Mouse (Mus musculus): Measurements from ENCODE around the gene Fmo4. TPM values are rescaled to one million over a fixed set of nuclear protein-coding genes. Genes with fewer than 3 reads are reported as not detected.

Fmo4 gene
- polyA plus RNA-seq, 1 experiment = 28.0 TPM

GRCm38 (mm10) chr1:162771617-162772360 lies 42.0 kb downstream of the Fmo4 start:
- 80% methylated on average over 4 of the region's 4 CpGs for WGBS

GRCm38 (mm10) chr1:162752009-162752408 lies 61.8 kb downstream of the Fmo4 start:
- no peaks in the 10 kb centered on the region for H3K27me3 ChIP-seq (replicated peaks; ENCODE audit: control insufficient read depth, insufficient read depth, low read length)
- 70% methylated on average over 6 of the region's 6 CpGs for WGBS
- no peak overlapping the region for H3K4me3 ChIP-seq (ENCODE audit: insufficient read depth, low read depth, low read length)
- H3K4me1 ChIP-seq (ENCODE audit: control insufficient read depth, insufficient read depth, low read length) = no peaks in the 10 kb centered on the region
- TF ChIP-seq CTCF (conservative IDR thresholded peaks at IDR 0.05; ENCODE audit: insufficient read depth, insufficient read length, low read depth, low read length) (no peak), POLR2A (IDR thresholded peaks at IDR 0.05; ENCODE audit: low read depth, low read length) (no peak)
- H3K27ac ChIP-seq (ENCODE audit: insufficient read depth, low read depth, low read length) = no peak overlapping the region
- no peak for DNase-seq
- no peaks in the 10 kb centered on the region for H3K36me3 ChIP-seq (ENCODE audit: control insufficient read depth, insufficient read depth, low read length)

More at GRCm38 (mm10) chr1:162771617-162772360, 42.0 kb downstream of the Fmo4 start:
- no peaks in the 10 kb centered on the region for H3K36me3 ChIP-seq (ENCODE audit: control insufficient read depth, insufficient read depth, low read length)
- TF ChIP-seq POLR2A (IDR thresholded peaks at IDR 0.05; ENCODE audit: low read depth, low read length) (no peak), CTCF (conservative IDR thresholded peaks at IDR 0.05; ENCODE audit: insufficient read depth, insufficient read length, low read depth, low read length) (no peak)
- no peak overlapping the region for H3K4me3 ChIP-seq (ENCODE audit: insufficient read depth, low read depth, low read length)
- H3K4me1 ChIP-seq (ENCODE audit: control insufficient read depth, insufficient read depth, low read length) = no peaks in the 10 kb centered on the region
- DNase-seq = no peak
- H3K27me3 ChIP-seq (replicated peaks; ENCODE audit: control insufficient read depth, insufficient read depth, low read length) = no peaks in the 10 kb centered on the region; the same call in 1 of the 2 replicates
- no peak overlapping the region for H3K27ac ChIP-seq (ENCODE audit: insufficient read depth, low read depth, low read length)

- WGBS = 67% methylated on average over 7 of the region's 7 CpGs
- TF ChIP-seq POLR2A (IDR thresholded peaks at IDR 0.05; ENCODE audit: low read depth, low read length) (no peak), CTCF (conservative IDR thresholded peaks at IDR 0.05; ENCODE audit: insufficient read depth, insufficient read length, low read depth, low read length) (no peak)
- no peak for DNase-seq
Observed at GRCm38 (mm10) chr1:162749607-162750006, 64.2 kb downstream of the Fmo4 start.

GRCm38 (mm10) chr1:162748761-162749160 lies 65.0 kb downstream of the Fmo4 start:
- TF ChIP-seq CTCF (conservative IDR thresholded peaks at IDR 0.05; ENCODE audit: insufficient read depth, insufficient read length, low read depth, low read length) = no peak
- H3K27me3 ChIP-seq (replicated peaks; ENCODE audit: control insufficient read depth, insufficient read depth, low read length) = no peaks in the 10 kb centered on the region
- DNase-seq = no peak
- H3K27ac ChIP-seq (ENCODE audit: insufficient read depth, low read depth, low read length) = no peak overlapping the region
- WGBS = 81% methylated on average over 5 of the region's 5 CpGs
- no peaks in the 10 kb centered on the region for H3K36me3 ChIP-seq (ENCODE audit: control insufficient read depth, insufficient read depth, low read length)
- H3K4me3 ChIP-seq (ENCODE audit: insufficient read depth, low read depth, low read length) = no peak overlapping the region
- no peaks in the 10 kb centered on the region for H3K4me1 ChIP-seq (ENCODE audit: control insufficient read depth, insufficient read depth, low read length)

More at GRCm38 (mm10) chr1:162749607-162750006, 64.2 kb downstream of the Fmo4 start:
- H3K27me3 ChIP-seq (replicated peaks; ENCODE audit: control insufficient read depth, insufficient read depth, low read length) = no peaks in the 10 kb centered on the region
- H3K27ac ChIP-seq (ENCODE audit: insufficient read depth, low read depth, low read length) = no peak overlapping the region
- no peaks in the 10 kb centered on the region for H3K36me3 ChIP-seq (ENCODE audit: control insufficient read depth, insufficient read depth, low read length)
- no peaks in the 10 kb centered on the region for H3K4me1 ChIP-seq (ENCODE audit: control insufficient read depth, insufficient read depth, low read length)
- no peak overlapping the region for H3K4me3 ChIP-seq (ENCODE audit: insufficient read depth, low read depth, low read length)

Other genes with a start within 250 kb of the Fmo4 start
- gene Vamp4, start 243.5 kb downstream of the Fmo4 start, polyA plus RNA-seq (2012; rRNA removed) = 11.4 and 11.6 TPM in 2 replicates
- gene Myoc, start 174.8 kb downstream of the Fmo4 start, polyA plus RNA-seq (2012; rRNA removed) = 2.0 and 2.9 TPM in 2 replicates
- gene Myocos, start 155.8 kb downstream of the Fmo4 start, polyA plus RNA-seq (2012; rRNA removed) = not detected in 2 replicates
- 23.5 and 26.7 TPM in 2 replicates for gene Prrc2c, start 73.4 kb downstream of the Fmo4 start, polyA plus RNA-seq (2012; rRNA removed)
- 488 and 529 TPM in 2 replicates for gene Fmo1, start 52.6 kb upstream of the Fmo4 start, polyA plus RNA-seq (2012; rRNA removed)
- 116 and 161 TPM in 2 replicates for gene Fmo2, start 84.8 kb upstream of the Fmo4 start, polyA plus RNA-seq (2012; rRNA removed)
- gene Fmo6, start 123.5 kb upstream of the Fmo4 start, polyA plus RNA-seq (2012; rRNA removed) = not detected in 2 replicates
- 0.18 and 0.19 TPM in 2 replicates for gene Fmo3, start 170.6 kb upstream of the Fmo4 start, polyA plus RNA-seq (2012; rRNA removed)